Mouse (Mus musculus) retina, postnatal 7 days (tissue): ENCODE results near the gene Tmem274.
A peak's percentile ranks its signal among the peaks of the same experiment; 100 is the strongest.
"Not testable (repeated sequence)": the region's sequence is repeated elsewhere in the genome, so short reads cannot be mapped to it uniquely, and the experiment has no call there.

Experiments
- DNase-seq: peaks from one replicate; pipeline ENCODE4 v3.0.0-alpha.2; 2012; ENCODE audit warnings: low read depth, low spot score

Tmem274 gene

GRCm38 (mm10) chr4:149477078-149477477, at the start of gene Tmem274:
TSS of gene Tmem274 (plus strand) at chr4:149477378.
- DNase-seq: no peak

GRCm38 (mm10) chr4:149429592-149429991, 47.6 kb upstream of the Tmem274 start:
- DNase-seq: no peak

GRCm38 (mm10) chr4:149431887-149432286, 45.3 kb upstream of the Tmem274 start:
- not testable (repeated sequence) for DNase-seq

GRCm38 (mm10) chr4:149440576-149440975, 36.6 kb upstream of the Tmem274 start:
- no peak for DNase-seq

GRCm38 (mm10) chr4:149442436-149442835, 34.7 kb upstream of the Tmem274 start:
- DNase-seq: no peak

GRCm38 (mm10) chr4:149444465-149444864, 32.7 kb upstream of the Tmem274 start:
- DNase-seq: no peak

- DNase-seq: peak; percentile 87
Measured at GRCm38 (mm10) chr4:149444964-149445701, 32.0 kb upstream of the Tmem274 start.

- no peak for DNase-seq
Measured at GRCm38 (mm10) chr4:149445868-149446267, 31.3 kb upstream of the Tmem274 start.

- no peak for DNase-seq
Measured at GRCm38 (mm10) chr4:149446309-149446708, 30.9 kb upstream of the Tmem274 start.

- DNase-seq: no peak
Measured at GRCm38 (mm10) chr4:149450636-149451035, 26.5 kb upstream of the Tmem274 start.

GRCm38 (mm10) chr4:149453656-149454055, 23.5 kb upstream of the Tmem274 start:
- no peak for DNase-seq

GRCm38 (mm10) chr4:149454263-149454662, 22.9 kb upstream of the Tmem274 start:
- DNase-seq: no peak

GRCm38 (mm10) chr4:149454879-149455278, 22.3 kb upstream of the Tmem274 start, which contains the start of gene Rbp7:
TSS of gene Rbp7 (minus strand) at chr4:149454978.
- no peak for DNase-seq

GRCm38 (mm10) chr4:149457163-149457562, 20.0 kb upstream of the Tmem274 start:
- not testable (repeated sequence) for DNase-seq

- DNase-seq: no peak
Measured at GRCm38 (mm10) chr4:149457831-149458430, 19.2 kb upstream of the Tmem274 start.

GRCm38 (mm10) chr4:149458526-149458925, 18.7 kb upstream of the Tmem274 start:
- no peak for DNase-seq

GRCm38 (mm10) chr4:149459425-149459824, 17.8 kb upstream of the Tmem274 start:
- no peak for DNase-seq

- not testable (repeated sequence) for DNase-seq
Measured at GRCm38 (mm10) chr4:149460475-149460874, 16.7 kb upstream of the Tmem274 start.

GRCm38 (mm10) chr4:149461579-149462304, 15.4 kb upstream of the Tmem274 start:
- no peak for DNase-seq

GRCm38 (mm10) chr4:149462305-149462971, 14.7 kb upstream of the Tmem274 start:
- DNase-seq: no peak

- DNase-seq: no peak
Measured at GRCm38 (mm10) chr4:149463435-149463950, 13.7 kb upstream of the Tmem274 start.

GRCm38 (mm10) chr4:149469557-149469956, 7.6 kb upstream of the Tmem274 start:
- DNase-seq: no peak
